Mouse (Mus musculus): ENCODE measurements around the gene Alkbh1.
A peak's percentile ranks its signal among the peaks of the same experiment; 100 is the strongest.
"Not testable (repeated sequence)": the region's sequence is repeated elsewhere in the genome, so short reads cannot be mapped to it uniquely, and the experiment has no call there.

Gene Alkbh1

GRCm38 (mm10) chr12:87443700-87444122, at the start of gene Alkbh1, which contains the start of gene Slirp:
TSS of gene Alkbh1 (minus strand) at chr12:87444017.
TSS of gene Slirp (plus strand) at chr12:87443896.
- DNase-seq (ENCODE audit: low spot score in 2 of 2) = peak; percentile 83 to 89

DNA sequence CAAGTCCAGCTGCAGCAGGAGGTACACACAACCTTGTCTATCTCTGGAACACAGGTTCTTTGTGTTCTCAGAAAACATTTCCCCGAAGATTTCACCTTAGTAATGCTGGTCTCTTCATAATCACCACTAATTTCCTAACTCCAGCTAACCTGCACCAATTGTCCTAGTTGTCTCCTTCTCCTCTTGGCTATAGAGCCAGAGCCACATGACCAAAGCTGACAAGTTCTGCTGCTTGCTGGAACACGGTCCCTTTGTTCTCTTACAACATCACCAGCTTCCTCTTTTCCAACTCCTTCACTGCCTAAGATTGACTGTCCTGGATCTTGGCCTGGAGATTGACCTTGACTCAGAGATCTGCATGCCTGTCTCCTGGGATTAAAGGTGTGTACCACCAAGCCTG, 44.9 kb upstream of the Alkbh1 start:
- DNase-seq (ENCODE audit: low spot score in 2 of 2) = not testable (repeated sequence)

- not testable (repeated sequence) for DNase-seq (ENCODE audit: low spot score in 2 of 2)
Observed at GRCm38 (mm10) chr12:87482482-87482881, 38.7 kb upstream of the Alkbh1 start.

GRCm38 (mm10) chr12:87474756-87475155, 30.9 kb upstream of the Alkbh1 start:
- DNase-seq (ENCODE audit: low spot score in 2 of 2) = no peak

- peak; percentile 92 to 94 for DNase-seq (ENCODE audit: low spot score in 2 of 2)
Observed at GRCm38 (mm10) chr12:87471964-87472786, 28.4 kb upstream of the Alkbh1 start, which contains the start of gene Snw1. TSS of gene Snw1 (minus strand) at chr12:87472274.

GRCm38 (mm10) chr12:87471421-87471963, 27.7 kb upstream of the Alkbh1 start:
- DNase-seq (ENCODE audit: low spot score in 2 of 2) = no peak

DNA sequence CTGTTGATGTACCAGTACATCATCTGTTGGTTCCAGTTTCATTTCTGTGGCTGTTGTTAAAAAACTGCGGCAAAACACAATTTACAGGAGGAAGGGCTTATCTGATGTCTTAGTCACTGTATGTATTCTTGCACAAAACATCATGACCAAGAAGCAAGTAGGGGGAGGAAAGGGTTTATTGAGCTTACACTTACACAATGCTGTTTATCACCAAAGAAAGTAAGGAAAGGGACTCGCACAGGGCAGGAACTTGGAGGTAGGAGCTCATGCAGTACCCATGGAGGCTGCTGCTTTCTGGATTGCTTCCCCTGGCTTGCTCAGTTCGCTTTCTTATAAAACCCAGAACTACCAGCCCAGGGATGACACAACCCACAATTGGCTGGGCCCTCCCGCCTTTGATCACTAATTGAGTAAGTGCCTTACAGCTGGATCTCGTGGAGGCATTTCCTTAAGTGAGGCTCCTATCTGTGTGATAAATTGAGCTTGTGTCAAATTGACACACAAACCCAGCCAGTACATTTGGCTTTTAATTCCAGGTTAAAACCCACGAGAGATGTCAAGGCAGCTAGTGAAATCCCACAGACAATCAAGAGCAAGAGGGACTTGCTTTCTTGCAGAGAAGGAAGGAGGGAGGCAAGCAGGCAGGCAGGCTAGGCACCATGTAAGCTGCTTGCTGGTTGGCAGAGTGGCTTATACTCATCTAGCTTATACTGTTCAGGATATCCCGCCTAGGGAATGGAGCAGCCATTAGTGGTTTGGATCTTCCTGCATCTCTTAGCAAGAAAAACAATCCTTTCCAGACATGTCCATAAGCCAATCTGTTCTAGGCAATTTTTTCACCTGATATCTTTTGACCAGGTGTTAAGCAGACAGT, 26.7 kb upstream of the Alkbh1 start:
- no peak for DNase-seq (ENCODE audit: low spot score in 2 of 2)

DNA sequence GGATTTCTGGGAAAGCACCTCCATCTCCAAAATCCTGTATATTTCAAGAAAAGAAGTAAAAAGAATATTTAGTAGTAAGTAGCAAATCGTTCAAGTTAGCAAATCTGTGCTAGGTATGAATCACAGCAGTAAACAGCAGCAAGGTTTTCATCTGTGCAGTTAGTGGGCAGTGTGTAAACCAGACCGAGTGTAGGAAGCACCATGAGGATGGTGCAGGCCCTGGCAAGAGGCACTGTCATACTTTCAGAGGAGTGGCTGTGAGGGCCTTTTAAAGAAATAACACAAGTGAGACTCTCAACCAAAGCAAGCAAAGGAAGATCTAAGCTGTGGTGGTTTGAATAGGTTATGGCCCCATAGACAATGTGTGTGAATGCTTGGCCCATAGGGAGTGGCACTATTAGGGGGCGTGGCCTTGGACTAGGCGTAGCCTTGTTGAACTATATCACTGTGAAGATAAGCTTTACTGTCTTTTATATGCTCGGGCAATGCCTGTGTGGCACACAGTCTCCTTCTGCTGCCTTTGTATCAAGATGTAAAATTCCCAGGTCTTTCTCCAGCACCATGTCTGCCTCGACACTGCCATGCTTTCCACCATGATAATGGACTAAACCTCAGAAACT, 21.0 kb upstream of the Alkbh1 start:
- DNase-seq (ENCODE audit: low spot score in 2 of 2) = no peak

DNA sequence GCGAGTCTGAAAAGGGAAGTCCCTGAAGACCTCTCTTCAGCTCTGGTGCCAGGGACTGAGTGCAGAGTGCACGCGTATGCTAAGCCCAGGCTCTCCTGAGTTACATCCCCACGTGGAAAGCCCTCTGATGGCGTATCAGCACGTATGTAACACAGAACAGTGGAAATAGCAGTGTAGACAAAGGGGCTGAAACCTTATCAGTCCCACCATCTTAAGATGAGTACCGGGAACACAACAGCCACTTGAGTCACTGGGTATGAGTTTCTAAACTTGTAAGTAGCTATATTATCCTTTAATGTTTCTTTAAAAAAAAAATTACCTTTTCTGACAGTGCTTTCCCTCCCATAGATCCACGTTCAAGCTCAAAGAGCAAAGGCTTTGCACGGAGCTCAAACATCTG, 5.6 kb upstream of the Alkbh1 start:
- DNase-seq (ENCODE audit: low spot score in 2 of 2) = no peak

- DNase-seq (ENCODE audit: low spot score in 2 of 2) = no peak
Observed at GRCm38 (mm10) chr12:87444211-87444610, 394 bp upstream of the Alkbh1 start.

DNA sequence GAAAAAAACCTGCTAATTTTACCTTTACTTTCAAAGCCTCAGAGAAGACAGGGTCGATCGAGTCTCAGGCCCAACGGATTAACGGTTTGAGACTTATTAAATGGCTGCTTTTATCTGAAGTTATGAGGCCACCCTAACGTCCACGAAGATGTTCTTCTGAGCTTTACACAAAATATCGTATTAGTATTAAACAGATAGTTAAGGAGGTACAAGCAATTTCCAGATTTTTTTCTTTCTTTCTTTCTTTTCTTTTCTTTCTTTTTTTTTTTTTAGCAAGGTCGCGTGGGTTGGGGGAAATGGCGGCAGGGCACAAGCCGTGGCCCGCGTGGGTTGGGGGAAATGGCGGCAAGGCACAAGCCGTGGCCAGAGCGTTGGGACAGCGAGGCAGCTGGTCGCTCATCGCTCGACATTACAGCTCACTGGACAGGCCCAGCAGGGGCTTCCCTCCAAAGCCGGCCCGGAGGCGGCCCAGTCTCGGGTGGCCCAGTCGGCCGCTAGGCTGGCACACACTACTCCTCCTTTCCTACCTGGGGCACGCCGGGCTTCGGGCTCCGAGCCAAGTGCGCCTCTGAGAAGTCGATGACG, 610 bp downstream of the Alkbh1 start:
- no peak for DNase-seq (ENCODE audit: low spot score in 2 of 2)

DNA sequence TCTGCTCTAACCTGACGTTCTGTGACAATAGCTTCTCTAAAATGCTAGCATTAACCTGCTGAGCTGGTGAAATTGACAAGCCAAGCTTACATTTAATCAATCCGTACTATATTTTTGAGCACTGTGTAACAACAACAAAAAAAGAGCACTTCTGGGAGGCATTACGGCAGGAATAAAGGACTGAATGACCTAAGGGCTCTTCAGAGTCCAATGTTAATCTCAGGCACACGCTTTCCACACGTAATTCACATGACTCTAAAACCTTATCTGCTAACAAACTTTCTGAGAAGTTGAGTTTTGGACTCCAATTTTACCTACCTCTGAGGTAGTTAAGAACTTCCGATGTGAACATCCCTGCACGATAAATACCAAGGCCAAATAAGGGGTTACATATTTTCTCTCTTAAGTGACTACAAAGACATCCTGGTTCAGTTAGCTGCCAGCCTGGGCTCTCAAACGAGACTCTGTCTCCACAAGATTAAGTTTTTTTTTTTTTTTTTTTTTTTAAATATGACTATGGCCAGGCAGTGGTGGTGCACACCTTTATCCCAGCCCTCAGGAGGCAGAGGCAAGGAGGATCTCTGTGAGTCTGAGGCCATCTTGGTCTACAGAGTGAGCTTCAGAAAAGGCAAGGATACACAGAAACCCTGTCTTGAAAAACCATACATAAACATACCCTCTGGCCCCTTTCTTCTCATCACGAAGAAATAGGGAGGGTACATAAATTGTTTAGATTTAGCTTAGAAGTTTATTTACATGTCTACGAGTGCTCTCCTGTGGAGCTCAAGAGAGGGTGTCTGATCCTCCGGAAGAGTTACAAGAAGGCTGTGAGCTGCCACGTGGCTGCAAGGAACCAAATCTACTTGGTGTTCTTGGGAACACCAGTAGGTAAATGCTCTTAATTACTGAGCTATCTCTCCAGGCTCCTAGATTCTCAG, 1.4 kb downstream of the Alkbh1 start:
- no peak for DNase-seq (ENCODE audit: low spot score in 2 of 2)

DNA sequence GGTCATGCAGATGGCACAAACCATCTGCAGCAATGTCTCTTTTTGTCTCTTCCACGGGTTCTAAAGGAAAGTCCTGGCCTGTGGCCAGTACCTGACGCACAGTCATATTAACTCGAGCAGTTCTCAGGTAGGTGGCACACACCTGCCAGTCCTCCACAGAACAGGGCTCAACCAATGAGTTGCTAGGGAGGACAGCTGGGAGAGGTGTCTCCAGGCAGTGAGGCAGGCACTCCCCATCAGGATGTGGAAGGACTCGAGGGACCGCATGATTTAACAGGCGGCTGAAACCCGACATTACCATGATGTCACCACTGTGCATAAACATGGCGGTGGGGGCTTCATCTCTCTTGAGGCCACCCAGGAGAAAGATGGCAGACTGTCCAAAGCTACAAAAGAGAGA, 14.9 kb downstream of the Alkbh1 start:
- DNase-seq (ENCODE audit: low spot score in 2 of 2) = no peak

GRCm38 (mm10) chr12:87428295-87428694, 15.5 kb downstream of the Alkbh1 start:
- no peak for DNase-seq (ENCODE audit: low spot score in 2 of 2)

DNA sequence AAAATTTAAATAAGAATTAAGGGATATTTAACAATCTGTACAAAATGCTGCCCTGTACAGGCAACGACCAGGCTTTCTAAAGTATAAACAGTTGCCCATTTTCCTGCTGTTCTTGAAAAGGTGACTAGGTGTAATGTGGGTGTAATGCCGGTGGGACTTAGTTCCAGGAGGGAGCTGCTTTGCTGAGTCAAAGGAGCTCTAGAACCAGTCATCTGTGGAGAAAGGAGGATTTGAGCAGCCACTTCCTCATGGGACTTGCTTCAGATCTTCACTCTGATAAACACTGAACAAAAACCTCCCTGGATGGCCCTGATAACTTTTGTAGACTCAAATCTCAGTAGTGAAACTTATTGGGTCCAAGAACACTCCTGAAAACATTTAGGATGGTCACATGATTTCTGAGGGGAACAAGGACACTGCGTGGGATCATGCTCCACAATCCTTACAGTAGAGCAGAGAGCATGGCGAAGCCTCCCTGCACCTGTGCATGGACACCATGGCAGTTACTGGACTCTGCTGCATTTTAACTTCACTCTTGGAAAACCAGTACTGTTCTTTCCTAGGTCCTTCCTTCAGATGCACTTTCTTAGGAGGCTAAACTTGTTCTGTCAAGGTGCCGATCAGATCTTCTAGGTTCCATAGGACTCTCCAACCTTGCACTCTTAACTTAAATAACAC, 17.3 kb downstream of the Alkbh1 start:
- DNase-seq (ENCODE audit: low spot score in 2 of 2) = no peak

DNA sequence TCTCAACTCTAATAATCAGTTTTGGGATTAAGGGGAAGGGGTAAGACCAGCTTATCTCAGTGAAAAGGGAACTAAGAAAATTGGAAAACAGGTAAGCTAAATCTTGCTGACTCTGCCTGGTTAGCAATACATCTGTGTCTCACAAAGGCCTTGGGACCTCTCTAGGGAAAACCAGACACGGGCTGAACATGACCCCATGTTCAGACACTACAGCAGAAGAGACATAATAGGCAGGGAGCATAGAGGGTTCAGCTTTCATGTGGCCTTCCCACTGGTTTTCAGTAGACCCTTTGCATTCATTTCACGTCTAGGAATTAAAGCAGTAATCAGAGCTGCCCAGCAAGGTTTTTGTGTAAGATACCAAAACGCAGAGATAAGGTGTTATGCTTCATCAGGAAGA, 19.3 kb downstream of the Alkbh1 start:
- DNase-seq (ENCODE audit: low spot score in 2 of 2) = no peak

DNA sequence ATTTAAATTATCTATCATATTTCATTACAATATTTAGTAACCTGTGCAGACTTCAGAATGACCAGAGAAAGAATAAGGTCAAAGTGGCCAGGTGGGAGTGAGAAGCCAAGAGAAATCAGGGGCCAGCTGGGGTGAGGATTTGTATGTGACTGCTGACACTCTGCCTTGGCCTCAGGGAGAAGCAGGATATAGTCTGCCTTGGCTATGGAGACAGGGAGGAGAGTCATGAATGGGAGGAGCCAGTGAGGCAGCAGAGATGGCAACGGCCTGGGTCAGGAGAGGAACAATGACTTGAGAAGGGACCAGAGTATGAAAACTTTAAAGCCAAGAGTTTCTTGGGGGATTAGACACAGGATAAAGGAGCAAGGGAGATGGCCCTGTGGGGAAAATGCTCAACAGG, 20.1 kb downstream of the Alkbh1 start:
- no peak for DNase-seq (ENCODE audit: low spot score in 2 of 2)

DNA sequence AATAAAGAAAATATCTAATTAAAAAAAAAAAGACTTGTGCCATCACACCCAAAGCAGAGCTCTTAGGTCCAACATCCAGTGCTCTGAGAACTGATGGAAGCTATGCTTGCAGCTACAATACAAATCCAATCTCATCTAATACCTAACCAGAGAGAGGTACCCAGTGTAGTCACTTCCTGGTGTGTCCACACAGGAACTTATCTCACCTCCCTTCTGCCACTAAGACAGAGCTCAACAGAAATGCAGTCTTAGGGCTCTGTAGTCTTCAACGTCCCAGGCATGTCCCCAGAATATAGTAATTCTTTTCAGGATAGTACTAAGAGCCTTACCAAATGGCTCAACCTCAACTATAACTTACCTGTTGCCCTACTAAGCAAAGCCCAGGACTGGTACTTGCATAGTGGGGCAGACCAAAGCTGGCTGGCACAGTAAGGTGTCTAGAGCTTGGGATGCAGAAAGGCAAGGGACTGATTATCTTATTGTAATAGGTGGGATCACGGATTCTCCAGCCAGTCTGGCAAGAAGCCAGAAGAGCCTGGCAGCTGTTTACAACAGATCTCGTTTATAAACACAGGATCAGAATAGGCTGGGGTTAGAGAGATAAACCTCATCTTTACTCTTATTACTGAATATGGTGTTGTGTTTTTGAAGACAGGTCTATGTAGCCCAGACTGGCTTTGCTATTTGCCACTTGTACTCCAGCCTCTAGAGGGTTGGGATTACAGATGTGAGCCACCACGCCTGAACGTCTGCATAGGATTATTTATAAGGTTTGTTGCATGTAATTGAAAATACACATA, 21.9 kb downstream of the Alkbh1 start:
- no peak for DNase-seq (ENCODE audit: low spot score in 2 of 2)

- no peak for DNase-seq (ENCODE audit: low spot score in 2 of 2)
Observed at GRCm38 (mm10) chr12:87419974-87420485, 23.8 kb downstream of the Alkbh1 start.
